Mouse (Mus musculus) liver, embryonic 15.5 days (tissue): ENCODE data around the gene Aqp12. TPM values are rescaled to one million over a fixed set of nuclear protein-coding genes. Genes with fewer than 3 reads are reported as not detected.
"Not testable (repeated sequence)": the region's sequence is repeated elsewhere in the genome, so short reads cannot be mapped to it uniquely, and the experiment has no call there.

Experiments
- ATAC-seq: fragments of 200-750 bp; cut with Nextera tagmentation; 2 replicates; pipeline ENCODE4 v1.8.0; 2017; ENCODE audit warnings: moderate number of reproducible peaks, mild to moderate bottlenecking, moderate library complexity; ENCODE audit not compliant: insufficient read depth
- H3K27ac ChIP-seq: fragments of 300-500 bp; sonication (generic); replicated peaks from 2 replicates; pipeline ENCODE4 v1.5.1; 2015; ENCODE audit warnings: mild to moderate bottlenecking, inconsistent platforms
- H3K27me3 ChIP-seq: fragments of 300-500 bp; sonication (generic); 2 replicates; pipeline ENCODE4 v1.6.1; 2015; ENCODE audit warnings: mild to moderate bottlenecking, inconsistent platforms
- H3K36me3 ChIP-seq: fragments of 300-500 bp; sonication (generic); replicated peaks from 2 replicates; pipeline ENCODE4 v1.6.1; 2015; ENCODE audit warnings: moderate library complexity, mild to moderate bottlenecking, inconsistent platforms
- H3K4me1 ChIP-seq: fragments of 300-500 bp; sonication (generic); replicated peaks from 2 replicates; pipeline ENCODE4 v1.6.1; 2015; ENCODE audit warnings: inconsistent platforms
- H3K4me2 ChIP-seq: fragments of 300-500 bp; sonication (generic); 2 replicates; pipeline ENCODE4 v1.6.1; 2015; ENCODE audit warnings: moderate library complexity, mild to moderate bottlenecking, inconsistent platforms
- H3K4me3 ChIP-seq: fragments of 300-500 bp; sonication (generic); replicated peaks from 2 replicates; pipeline ENCODE4 v1.5.1; 2015; ENCODE audit warnings: mild to moderate bottlenecking, inconsistent platforms
- H3K9ac ChIP-seq: fragments of 300-500 bp; sonication (generic); 2 replicates; pipeline ENCODE4 v1.6.1; 2015; ENCODE audit warnings: moderate library complexity, mild to moderate bottlenecking, inconsistent platforms
- H3K9me3 ChIP-seq: fragments of 300-500 bp; sonication (generic); replicated peaks from 2 replicates; pipeline ENCODE4 v1.6.1; 2016; ENCODE audit warnings: inconsistent platforms
- WGBS: fragments of 180-500 bp; shearing (Covaris S2); methylation state at CpG from one replicate; pipeline ENCODE4 v1.1.7; 2015; ENCODE audit warnings: mixed read lengths; ENCODE audit not compliant: insufficient replicate concordance; 5-methylcytosine and 5-hydroxymethylcytosine counted together
- polyA plus RNA-seq: library from polyadenylated mRNA; unstranded; fragments of >200 nt; fragmentation: Nextera tagmentation; extraction: Ambion mirVana; gene quantifications from 2 replicates; pipeline ENCODE4 v1.2.1, GENCODE M21; 2015

The Aqp12 gene
- not detected in 2 replicates for polyA plus RNA-seq

DNA sequence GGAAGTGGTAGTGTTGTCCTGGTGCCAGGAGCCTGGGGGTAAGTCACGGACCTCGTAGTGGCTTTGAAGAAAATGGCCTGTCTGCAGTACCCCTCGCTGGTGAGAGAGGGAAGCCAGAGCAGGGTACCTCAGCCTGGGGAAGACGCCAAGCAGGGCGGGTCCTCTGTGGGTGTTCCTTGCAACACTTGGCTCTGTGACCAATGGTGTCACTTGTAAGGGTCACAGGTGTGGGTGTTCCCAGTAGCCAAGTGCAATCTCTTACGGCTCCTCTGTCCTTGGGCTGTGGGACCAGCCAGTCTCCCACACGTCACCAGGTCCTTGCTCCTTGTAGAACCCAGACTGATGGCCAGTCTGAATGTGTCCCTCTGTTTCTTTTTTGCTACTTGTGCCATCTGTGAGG, at the start of gene Aqp12:
Gene Aqp12 (plus strand): TSS at position 274 of the 400 bp plus-strand sequence.
- Histone ChIP-seq H3K9ac (no peak within 1 kb of the TSS), H3K9me3 (no peaks in the 10 kb centered on the region), H3K4me1 (no peaks in the 10 kb centered on the region), H3K36me3 (no peaks in the 10 kb centered on the region), H3K27me3 (peaks cover 5% of the 10 kb centered on the region; the same call in 1 of the 2 replicates), H3K4me2 (no peak within 1 kb of the TSS), H3K4me3 (no peak within 1 kb of the TSS), H3K27ac (no peak within 1 kb of the TSS)
- WGBS: 64% methylated on average over 7 of the region's 7 CpGs
- ATAC-seq: no peak

DNA sequence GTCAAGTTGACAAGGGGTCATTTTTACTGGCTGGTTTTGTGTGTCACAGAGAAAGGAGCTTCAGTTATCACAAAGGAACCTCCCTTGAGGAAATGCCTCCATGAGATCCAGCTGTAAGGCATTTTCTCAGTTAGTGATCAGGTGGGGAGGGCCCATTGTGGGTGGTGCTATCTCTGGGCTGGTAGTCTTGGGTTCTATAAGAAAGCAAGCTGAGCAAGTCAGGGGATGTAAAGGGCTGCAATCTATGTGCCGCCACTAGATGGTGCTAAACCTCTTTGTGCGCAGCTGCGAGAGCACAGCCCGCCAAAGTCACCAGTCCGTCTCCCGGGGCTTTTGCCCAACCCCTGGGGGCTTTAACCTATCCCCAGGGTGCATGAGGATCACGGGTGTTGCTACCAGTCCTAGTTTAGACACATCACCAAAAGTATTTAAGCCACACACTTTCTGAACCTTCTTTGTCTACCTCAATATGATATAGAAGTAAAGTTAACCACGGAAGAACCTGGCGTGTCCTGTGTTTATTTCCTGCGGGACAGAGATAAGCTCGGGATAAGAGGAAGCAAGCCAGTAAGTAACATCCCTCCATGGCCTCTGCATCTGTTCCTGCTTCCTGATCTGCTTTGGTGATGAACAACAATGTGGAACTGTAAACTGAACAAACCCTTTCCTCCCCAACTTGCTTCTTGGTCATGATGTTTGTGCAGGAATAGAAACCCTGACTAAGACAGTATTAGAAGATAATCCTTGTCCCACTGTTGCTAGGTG, 49.4 kb upstream of the Aqp12 start:
- ATAC-seq, H3K9me3 ChIP-seq, H3K4me1 ChIP-seq, H3K27me3 ChIP-seq, H3K9ac ChIP-seq, H3K27ac ChIP-seq, H3K36me3 ChIP-seq: not testable (repeated sequence)
- 2% methylated on average over 11 of the region's 11 CpGs for WGBS
- Histone ChIP-seq H3K4me2 (peak overlapping the region; percentile 49), H3K4me3 (peak overlapping the region; percentile 10; the same call in 1 of the 2 replicates)

DNA sequence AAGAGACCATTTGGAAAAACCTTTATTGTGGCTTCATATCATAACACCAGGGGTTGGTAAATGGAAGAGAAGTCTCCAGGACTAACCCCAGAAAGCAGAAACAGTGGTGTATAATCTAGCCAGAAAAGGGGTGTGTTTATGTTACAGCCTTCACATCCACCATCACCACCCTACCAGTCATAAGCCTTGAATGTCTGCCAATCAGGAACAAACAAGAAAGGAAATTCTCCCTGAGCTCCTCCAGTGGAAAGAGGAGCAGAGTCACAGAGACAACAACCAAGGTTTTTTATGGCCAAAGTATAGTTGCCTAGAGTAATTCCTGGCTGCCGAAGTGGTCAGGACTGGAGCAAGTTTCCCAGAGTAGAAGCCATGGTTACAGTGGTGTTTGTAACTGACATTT, 47.1 kb upstream of the Aqp12 start:
- Histone ChIP-seq H3K9me3 (no peaks in the 10 kb centered on the region), H3K4me3 (no peak overlapping the region), H3K36me3 (no peaks in the 10 kb centered on the region), H3K9ac (no peak overlapping the region), H3K27ac (no peak overlapping the region), H3K4me2 (no peak overlapping the region), H3K27me3 (no peaks in the 10 kb centered on the region), H3K4me1 (0 out of 2 replicates have a peak, but pooled peaks cover 4% of the 10 kb centered on the region)
- ATAC-seq: no peak
- WGBS: 70% methylated on average over 1 of the region's 1 CpGs

DNA sequence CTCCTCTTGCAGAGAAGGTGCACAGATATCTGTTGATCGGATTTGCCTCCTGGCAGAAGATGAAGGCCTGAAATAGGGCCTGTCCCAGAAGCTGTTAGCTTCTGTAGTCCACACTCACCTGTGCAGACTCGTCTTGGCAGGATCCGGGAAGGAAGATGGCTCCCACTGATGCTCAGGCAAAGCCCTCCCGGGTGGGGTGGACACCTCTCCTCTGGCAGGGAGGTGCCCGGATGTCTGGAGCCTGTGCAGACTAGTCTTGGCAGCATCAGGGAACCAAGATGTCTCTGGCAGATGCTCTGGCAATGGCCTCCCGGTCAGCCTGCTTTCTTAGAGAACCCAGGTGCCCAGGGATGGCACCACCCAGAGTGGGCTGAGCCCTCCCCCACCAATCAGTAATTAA, 35.3 kb upstream of the Aqp12 start:
- H3K36me3 ChIP-seq, H3K4me2 ChIP-seq, H3K4me1 ChIP-seq, ATAC-seq, H3K27ac ChIP-seq, H3K4me3 ChIP-seq, H3K9ac ChIP-seq, H3K27me3 ChIP-seq, H3K9me3 ChIP-seq: not testable (repeated sequence)
- WGBS: 68% methylated on average over 6 of the region's 6 CpGs

DNA sequence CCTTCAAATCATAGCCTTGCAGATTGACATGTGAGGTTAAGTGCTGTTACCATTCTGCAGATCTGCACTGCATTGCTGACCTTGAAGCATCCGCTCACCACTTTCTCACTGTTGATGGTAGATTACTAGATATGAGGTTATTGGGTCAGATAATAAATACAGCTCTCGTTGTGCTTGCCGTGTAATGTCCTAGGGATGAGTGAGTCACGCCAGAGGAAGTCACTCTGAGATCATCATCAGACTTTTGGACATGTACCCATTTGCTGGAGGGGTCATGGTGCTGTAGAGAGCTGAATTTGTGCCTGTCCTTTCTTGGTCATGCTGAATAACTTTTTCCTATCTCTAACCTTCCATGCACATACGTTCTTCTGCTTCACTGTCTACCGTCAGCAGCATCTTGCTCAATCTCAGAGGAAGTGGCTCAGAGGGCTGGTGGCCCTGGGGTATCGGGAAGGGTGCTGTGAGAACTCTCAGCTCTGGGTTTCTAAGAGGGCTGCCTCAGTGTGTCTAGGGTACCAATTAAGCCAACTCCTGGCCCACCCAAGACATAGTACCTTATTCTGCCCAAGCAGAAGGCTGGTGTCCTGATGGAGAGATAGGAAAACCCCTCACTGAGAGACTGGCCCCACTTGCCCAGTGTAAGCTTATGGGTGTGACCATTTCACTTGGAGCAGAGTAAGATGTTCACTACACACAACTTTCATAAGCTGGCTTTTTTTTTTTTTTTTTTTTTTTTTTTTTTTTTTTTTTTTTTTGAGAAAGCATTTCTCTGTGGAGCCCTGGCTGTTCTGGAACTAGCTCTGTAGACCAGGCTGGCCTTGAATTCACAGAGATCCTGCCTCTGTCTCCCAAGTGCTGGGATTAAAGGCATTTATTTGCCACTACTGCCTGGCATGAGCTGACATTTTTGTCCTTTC, 34.0 kb upstream of the Aqp12 start:
- H3K36me3 ChIP-seq: no peaks in the 10 kb centered on the region
- 0 out of 2 replicates have a peak, but pooled peaks have one; percentile 28 for ATAC-seq
- no peak overlapping the region for H3K27ac ChIP-seq
- no peak overlapping the region for H3K4me2 ChIP-seq
- 44% methylated on average over 7 of the region's 7 CpGs for WGBS
- no peak overlapping the region for H3K9ac ChIP-seq
- H3K9me3 ChIP-seq: no peaks in the 10 kb centered on the region
- H3K4me1 ChIP-seq: peaks cover 7% of the 10 kb centered on the region; the same call in 1 of the 2 replicates
- no peaks in the 10 kb centered on the region for H3K27me3 ChIP-seq
- no peak overlapping the region for H3K4me3 ChIP-seq

DNA sequence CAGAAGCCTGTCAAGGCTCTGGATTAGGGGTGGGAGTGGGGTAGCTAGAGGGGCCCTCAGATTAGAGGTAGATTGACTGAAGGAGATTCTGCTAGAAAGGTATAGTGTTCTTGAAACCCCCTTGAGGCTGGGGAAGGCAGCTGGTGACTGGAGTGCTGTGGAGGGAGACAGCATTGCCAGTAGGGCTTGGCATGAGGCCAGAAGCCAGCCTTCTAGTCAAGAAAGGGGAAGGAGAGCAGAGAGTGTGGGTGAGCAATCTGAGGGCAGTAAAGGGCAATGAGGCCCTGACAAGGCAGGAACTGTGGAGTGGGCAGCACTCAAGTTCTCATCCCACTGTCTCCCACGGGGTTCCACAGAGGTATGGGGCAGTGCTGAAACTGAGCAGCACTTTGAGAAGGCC, 33.3 kb upstream of the Aqp12 start:
- ATAC-seq: 0 out of 2 replicates have a peak, but pooled peaks have one; percentile 28
- no peak overlapping the region for H3K4me3 ChIP-seq
- no peaks in the 10 kb centered on the region for H3K36me3 ChIP-seq
- no peaks in the 10 kb centered on the region for H3K27me3 ChIP-seq
- no peak overlapping the region for H3K9ac ChIP-seq
- no peak overlapping the region for H3K27ac ChIP-seq
- no peak overlapping the region for H3K4me2 ChIP-seq
- peaks cover 7% of the 10 kb centered on the region; the same call in 1 of the 2 replicates for H3K4me1 ChIP-seq
- 17% methylated on average over 1 of the region's 1 CpGs for WGBS
- no peaks in the 10 kb centered on the region for H3K9me3 ChIP-seq

DNA sequence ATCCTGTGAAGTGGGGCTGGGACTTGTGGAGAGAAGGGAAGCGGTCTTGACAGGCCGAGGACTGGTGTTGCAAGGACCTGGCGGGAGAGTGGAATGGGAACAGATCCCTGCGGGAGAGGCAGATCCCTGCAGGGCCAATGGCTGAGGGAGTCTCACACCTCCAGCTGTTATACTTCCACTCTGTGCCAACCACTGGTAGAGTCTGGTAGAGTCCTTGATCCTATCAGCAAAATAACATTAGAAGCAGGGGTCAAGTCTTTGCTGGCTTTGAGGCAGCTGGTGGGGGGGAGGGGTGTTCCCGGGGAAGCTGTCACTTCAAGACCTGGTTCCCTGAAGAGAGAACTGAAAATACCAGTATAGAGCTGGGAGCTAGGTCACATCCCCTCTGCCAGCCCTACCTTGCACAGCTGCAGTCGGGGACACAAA, 30.0 kb upstream of the Aqp12 start:
- no peak overlapping the region for H3K27ac ChIP-seq
- H3K36me3 ChIP-seq: no peaks in the 10 kb centered on the region
- H3K9ac ChIP-seq: no peak overlapping the region
- ATAC-seq: no peak
- H3K4me2 ChIP-seq: no peak overlapping the region
- no peaks in the 10 kb centered on the region for H3K27me3 ChIP-seq
- 56% methylated on average over 6 of the region's 6 CpGs for WGBS
- H3K9me3 ChIP-seq: no peaks in the 10 kb centered on the region
- H3K4me3 ChIP-seq: no peak overlapping the region
- peaks cover 11% of the 10 kb centered on the region; the same call in 1 of the 2 replicates for H3K4me1 ChIP-seq

DNA sequence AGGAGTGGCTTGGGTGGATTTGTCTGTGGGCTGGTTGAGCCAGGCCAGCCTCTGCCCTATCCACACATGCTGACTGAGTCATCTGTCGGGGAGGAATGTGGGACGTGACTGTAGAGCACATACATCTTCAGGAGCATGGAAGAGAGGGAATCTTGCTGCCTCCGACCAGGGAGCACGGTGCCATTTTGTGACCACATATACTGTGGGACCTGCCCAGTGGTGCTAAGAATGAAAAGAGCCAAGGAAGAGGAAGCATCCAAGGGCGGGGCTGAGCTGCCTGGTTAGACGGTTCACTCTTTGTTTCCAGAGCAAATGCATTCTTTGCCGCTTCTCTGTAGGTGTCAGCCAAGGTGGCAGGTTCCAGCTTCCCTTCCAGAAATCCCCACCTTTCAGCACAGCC, 27.5 kb upstream of the Aqp12 start:
- Histone ChIP-seq H3K4me1 (peaks cover 11% of the 10 kb centered on the region; the same call in 1 of the 2 replicates), H3K27ac (no peak overlapping the region), H3K9me3 (no peaks in the 10 kb centered on the region), H3K4me2 (no peak overlapping the region), H3K4me3 (no peak overlapping the region), H3K9ac (no peak overlapping the region), H3K27me3 (no peaks in the 10 kb centered on the region), H3K36me3 (no peaks in the 10 kb centered on the region)
- 46% methylated on average over 7 of the region's 7 CpGs for WGBS
- no peak for ATAC-seq

DNA sequence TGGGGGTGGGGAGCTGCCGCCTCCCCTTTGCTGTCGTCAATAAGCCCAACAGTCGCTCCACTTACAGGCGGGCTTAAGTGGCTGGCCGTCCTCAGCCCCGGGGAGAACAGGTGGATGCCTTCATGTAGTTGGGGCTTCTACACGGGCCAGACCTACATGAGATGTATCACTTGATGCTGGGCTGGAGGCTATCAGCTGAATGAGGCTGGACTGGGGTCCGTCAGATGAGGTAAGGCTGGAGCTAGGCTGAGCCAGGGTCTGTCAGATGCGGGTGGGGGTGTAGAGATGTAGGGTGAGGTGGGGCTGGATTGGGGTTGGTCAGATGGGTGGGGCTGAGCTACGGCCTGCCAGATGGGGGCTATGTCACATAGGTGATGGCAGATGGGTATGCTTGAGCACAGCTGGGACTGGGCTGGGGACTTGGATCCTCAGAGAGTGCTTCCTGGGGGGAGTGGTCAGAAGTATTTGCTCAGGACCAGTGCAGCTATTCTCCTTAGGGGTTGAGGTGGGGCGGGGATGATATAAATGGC, 27.0 kb upstream of the Aqp12 start:
- no peaks in the 10 kb centered on the region for H3K36me3 ChIP-seq
- H3K4me2 ChIP-seq: no peak overlapping the region
- ATAC-seq: no peak
- peaks cover 11% of the 10 kb centered on the region; the same call in 1 of the 2 replicates for H3K4me1 ChIP-seq
- no peaks in the 10 kb centered on the region for H3K27me3 ChIP-seq
- no peak overlapping the region for H3K9ac ChIP-seq
- no peaks in the 10 kb centered on the region for H3K9me3 ChIP-seq
- no peak overlapping the region for H3K4me3 ChIP-seq
- no peak overlapping the region for H3K27ac ChIP-seq
- 48% methylated on average over 11 of the region's 11 CpGs for WGBS

DNA sequence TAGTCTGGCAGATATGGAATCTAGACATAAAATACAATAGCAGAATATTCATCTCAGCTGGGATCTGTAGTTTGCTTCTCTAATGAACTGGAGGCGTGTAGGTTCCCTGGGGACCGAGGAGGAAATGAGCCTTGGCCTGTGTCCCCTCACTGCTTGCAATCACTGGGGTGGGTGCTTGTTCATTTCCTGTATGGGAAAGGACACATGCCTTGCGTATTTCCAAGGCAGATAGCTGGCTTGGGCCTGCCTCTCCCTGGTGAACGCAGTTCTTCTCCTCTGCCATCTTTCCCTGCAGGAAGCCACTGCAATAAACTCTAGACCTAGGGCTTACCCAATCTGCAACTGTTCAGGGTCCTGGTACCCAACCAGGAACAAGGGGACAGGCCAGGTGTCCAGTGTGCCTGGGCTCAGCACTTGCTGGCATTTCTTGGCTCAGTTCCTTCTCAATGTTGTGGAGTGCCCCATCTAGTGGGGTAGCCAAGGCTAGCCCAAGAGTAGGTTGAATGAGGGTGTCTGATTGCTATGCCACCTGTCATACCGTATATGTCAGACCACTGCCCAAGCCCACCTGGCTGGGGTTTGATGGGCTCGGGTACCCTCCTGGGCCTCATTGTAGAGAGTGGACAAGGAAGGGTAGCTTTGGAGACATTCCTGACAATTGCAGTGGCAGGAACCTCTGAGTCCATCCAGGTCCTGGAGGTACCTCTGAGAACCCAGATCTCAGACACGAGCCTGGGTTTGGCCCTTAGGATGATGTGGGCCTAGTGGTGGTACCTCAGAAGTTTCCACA, 24.9 kb upstream of the Aqp12 start:
- ATAC-seq: no peak
- 0 out of 2 replicates have a peak, but pooled peaks cover 4% of the 10 kb centered on the region for H3K4me1 ChIP-seq
- no peaks in the 10 kb centered on the region for H3K27me3 ChIP-seq
- 49% methylated on average over 7 of the region's 7 CpGs for WGBS
- no peak overlapping the region for H3K27ac ChIP-seq
- no peaks in the 10 kb centered on the region for H3K36me3 ChIP-seq
- H3K9ac ChIP-seq: no peak overlapping the region
- no peaks in the 10 kb centered on the region for H3K9me3 ChIP-seq
- no peak overlapping the region for H3K4me2 ChIP-seq
- H3K4me3 ChIP-seq: no peak overlapping the region
